Mouse (Mus musculus): ENCODE data around the gene Slc6a12. TPM values are rescaled to one million over a fixed set of nuclear protein-coding genes. Genes with fewer than 3 reads are reported as not detected.

The Slc6a12 gene
- polyA plus RNA-seq, 1 experiment from 2014 or later = 1.6 TPM

GRCm38 (mm10) chr6:121407571-121408011 lies 64.7 kb downstream of the Slc6a12 start:
- DNase-seq = no peak
- no peak for ATAC-seq (ENCODE audit: low FRiP score, low TSS enrichment)
- 36% methylated on average over 5 of the region's 5 CpGs for WGBS
- peaks cover 10% of the 10 kb centered on the region for H3K27me3 ChIP-seq (ENCODE audit: control insufficient read depth, insufficient read depth, low read length)
- no peaks in the 10 kb centered on the region for H3K9me3 ChIP-seq (ENCODE audit: control insufficient read depth, low read length)
- no peak overlapping the region for H3K4me2 ChIP-seq (ENCODE audit: low read length)
- H3K9ac ChIP-seq (replicated peaks; ENCODE audit: low read length) = no peak overlapping the region
- no peak overlapping the region for H3K4me3 ChIP-seq (replicated peaks; ENCODE audit: low read depth, low read length)
- no peaks in the 10 kb centered on the region for H3K36me3 ChIP-seq (ENCODE audit: control insufficient read depth, insufficient read depth, low read length)
- 0 out of 2 replicates have a peak, but pooled peaks cover 5% of the 10 kb centered on the region for H3K4me1 ChIP-seq (ENCODE audit: control insufficient read depth, insufficient read depth, low read length)
- no peak overlapping the region for H3K27ac ChIP-seq (replicated peaks; ENCODE audit: low read depth, low read length)

GRCm38 (mm10) chr6:121412558-121413297 lies 69.9 kb downstream of the Slc6a12 start:
- no peaks in the 10 kb centered on the region for H3K9me3 ChIP-seq (ENCODE audit: control insufficient read depth, low read length)
- 3% methylated on average over 45 of the region's 46 CpGs for WGBS
- DNase-seq (no peak), ATAC-seq (ENCODE audit: low FRiP score, low TSS enrichment) (no peak)
- 0 out of 2 replicates have a peak overlapping the region, but pooled peaks have one; percentile 8 for H3K4me3 ChIP-seq (replicated peaks; ENCODE audit: low read depth, low read length)
- H3K27ac ChIP-seq (replicated peaks; ENCODE audit: low read depth, low read length) = no peak overlapping the region
- H3K4me1 ChIP-seq (ENCODE audit: control insufficient read depth, insufficient read depth, low read length) = no peaks in the 10 kb centered on the region
- H3K36me3 ChIP-seq (ENCODE audit: control insufficient read depth, insufficient read depth, low read length) = no peaks in the 10 kb centered on the region
- H3K4me2 ChIP-seq (ENCODE audit: low read length) = peak overlapping the region; percentile 35
- no peak overlapping the region for H3K9ac ChIP-seq (replicated peaks; ENCODE audit: low read length)
- H3K27me3 ChIP-seq (ENCODE audit: control insufficient read depth, insufficient read depth, low read length) = peaks cover 32% of the 10 kb centered on the region

Small RNA genes lying within 50 kb of the gene (microRNA-seq; reads per million reads assigned to microRNA genes)
- gene Gm24855 = not detected

Other genes starting within 250 kb of the Slc6a12 start
- 51.5 and 51.7 TPM in 2 replicates for gene Mical3, start 212.1 kb upstream of the Slc6a12 start, polyA plus RNA-seq (2014; fragmentation: Nextera tagmentation; extraction: Ambion mirVana)
- gene Pex26, start 159.4 kb upstream of the Slc6a12 start, polyA plus RNA-seq (2014; fragmentation: Nextera tagmentation; extraction: Ambion mirVana) = 15.1 and 16.4 TPM in 2 replicates
- 0.36 and 0.53 TPM in 2 replicates for gene Tuba8, start 132.4 kb upstream of the Slc6a12 start, polyA plus RNA-seq (2014; fragmentation: Nextera tagmentation; extraction: Ambion mirVana)
- gene Usp18, start 97.2 kb upstream of the Slc6a12 start, polyA plus RNA-seq (2014; fragmentation: Nextera tagmentation; extraction: Ambion mirVana) = 0.65 and 6.2 TPM in 2 replicates
- 0.51 and 33.1 TPM in 2 replicates for gene Slc6a13, start 42.8 kb upstream of the Slc6a12 start, polyA plus RNA-seq (2014; fragmentation: Nextera tagmentation; extraction: Ambion mirVana)
- 11.2 and 11.6 TPM in 2 replicates for gene Iqsec3, start 130.6 kb downstream of the Slc6a12 start, polyA plus RNA-seq (2014; fragmentation: Nextera tagmentation; extraction: Ambion mirVana)